In genomic region chr10:68720887-68721400, GRCm38 (mm10) we compare ENCODE assay signal across 14 mouse cellular contexts. TPM values are rescaled to one million over a fixed set of nuclear protein-coding genes. Genes with fewer than 3 reads are reported as not detected.
A peak's percentile ranks its signal among the peaks of the same experiment; 100 is the strongest.
DNase-seq lines count a peak whose midpoint lies in the region; ATAC-seq and TF ChIP-seq lines count a peak whose summit lies in the region.
"Had no signal": no experiment of that assay in that cellular context is flagged by ENCODE, and none has a peak within 500 bp of the region (broad histone marks: within the 10 kb centered on the region; RNA-seq: fewer than 3 reads in every experiment).

No protein-coding gene starts in this region.

- H3K36me3 ChIP-seq in hindbrain, postnatal 0 days (ENCODE audit: insufficient read depth, low read length): no peaks in the 10 kb centered on the region
- no peaks in the 10 kb centered on the region for H3K36me3 ChIP-seq in hindbrain, embryonic 11.5 days (ENCODE audit: control insufficient read depth, insufficient read depth, low read length)
- no peaks in the 10 kb centered on the region for H3K36me3 ChIP-seq in heart, embryonic 14.5 days (ENCODE audit: control insufficient read depth, insufficient read depth, low read length)
- no peaks in the 10 kb centered on the region for H3K36me3 ChIP-seq in lung, postnatal 0 days (ENCODE audit: insufficient read depth, low read length)
- no peaks in the 10 kb centered on the region for H3K36me3 ChIP-seq in midbrain, embryonic 13.5 days
- H3K36me3 ChIP-seq in neural tube, embryonic 15.5 days: no peaks in the 10 kb centered on the region
- H3K36me3 ChIP-seq: embryonic facial prominence, embryonic 10.5 days; intestine, embryonic 15.5 days; liver, embryonic 15.5 days had no signal

- H3K4me1 ChIP-seq in hindbrain, postnatal 0 days (ENCODE audit: insufficient read depth, low read length): 0 out of 2 replicates have a peak, but pooled peaks cover 10% of the 10 kb centered on the region
- H3K4me1 ChIP-seq in hindbrain, embryonic 11.5 days (replicated peaks; ENCODE audit: control insufficient read depth, insufficient read depth, low read length): no peaks in the 10 kb centered on the region
- peaks cover 7 to 18% of the 10 kb centered on the region in 2 experiments for H3K4me1 ChIP-seq in heart, embryonic 14.5 days (ENCODE audit: control insufficient read depth in 2 of 2, insufficient read depth in 2 of 2, low read length in 2 of 2)
- H3K4me1 ChIP-seq in lung, postnatal 0 days (ENCODE audit: insufficient read depth, low read depth, low read length): peaks cover 11% of the 10 kb centered on the region; the same call in 1 of the 2 replicates
- H3K4me1 ChIP-seq in midbrain, embryonic 13.5 days (replicated peaks): peaks cover 16% of the 10 kb centered on the region
- peaks cover 24% of the 10 kb centered on the region for H3K4me1 ChIP-seq in neural tube, embryonic 15.5 days
- H3K4me1 ChIP-seq: liver, embryonic 15.5 days had no signal

- no peak overlapping the region for H3K4me3 ChIP-seq in hindbrain, postnatal 0 days (ENCODE audit: low read length)
- H3K4me3 ChIP-seq in hindbrain, embryonic 11.5 days (ENCODE audit: low read depth, low read length): no peak overlapping the region
- no peak overlapping the region for H3K4me3 ChIP-seq in heart, embryonic 14.5 days (ENCODE audit: control insufficient read depth in 1 of 2, insufficient read depth in 1 of 2, low read depth in 1 of 2, low read length in 2 of 2)
- no peak overlapping the region for H3K4me3 ChIP-seq in lung, postnatal 0 days (ENCODE audit: low read depth, low read length)
- no peak overlapping the region for H3K4me3 ChIP-seq in midbrain, embryonic 13.5 days (replicated peaks)
- H3K4me3 ChIP-seq in neural tube, embryonic 15.5 days (replicated peaks): no peak overlapping the region
- H3K4me3 ChIP-seq: embryonic facial prominence, embryonic 10.5 days; forebrain, embryonic 13.5 days; intestine, embryonic 15.5 days; left cerebral cortex, adult 2 months; liver, embryonic 15.5 days had no signal

- ATAC-seq in hindbrain, postnatal 0 days: no peak
- ATAC-seq in hindbrain, embryonic 11.5 days (ENCODE audit: low FRiP score): no peak
- ATAC-seq in heart, embryonic 14.5 days (ENCODE audit: insufficient number of reproducible peaks, insufficient read depth, low FRiP score, low read depth): peak; percentile 54; the same call in 1 of the 2 replicates
- no peak; the same call in 1 of the 2 replicates for ATAC-seq in lung, postnatal 0 days
- no peak for ATAC-seq in midbrain, embryonic 13.5 days
- no peak for ATAC-seq in neural tube, embryonic 15.5 days (ENCODE audit: low FRiP score)
- ATAC-seq: forebrain, embryonic 13.5 days; intestine, embryonic 15.5 days; Patski had no signal

- peak; percentile 16 for DNase-seq in hindbrain, postnatal 0 days (ENCODE audit: low spot score)
- no peak for DNase-seq in hindbrain, embryonic 11.5 days (ENCODE audit: low spot score)
- peak; percentile 65 to 87 for DNase-seq in adrenal gland, adult (ENCODE audit: inconsistent age in 2 of 2, low spot score in 1 of 2)
- peak; percentile 12 for DNase-seq in lung, postnatal 0 days (ENCODE audit: low spot score)
- no peak for DNase-seq in retina, postnatal 1 day

- no peak for TF ChIP-seq EP300 in lung, postnatal 0 days (IDR thresholded peaks at IDR 0.05)

- no peak for TF ChIP-seq CTCF in hindbrain, postnatal 0 days (IDR thresholded peaks at IDR 0.05; ENCODE audit: low read depth)
- no peak for TF ChIP-seq CTCF in lung, postnatal 0 days (IDR thresholded peaks at IDR 0.05)

- 58% methylated on average over 5 of the region's 5 CpGs for WGBS in hindbrain, postnatal 0 days
- WGBS in hindbrain, embryonic 11.5 days: 65% methylated on average over 5 of the region's 5 CpGs
- 7% methylated on average over 5 of the region's 5 CpGs for WGBS in heart, embryonic 14.5 days
- 37% methylated on average over 5 of the region's 5 CpGs for WGBS in lung, postnatal 0 days
- WGBS in midbrain, embryonic 13.5 days: 69% methylated on average over 5 of the region's 5 CpGs
- 68% methylated on average over 5 of the region's 5 CpGs for WGBS in neural tube, embryonic 15.5 days

- no peak overlapping the region for H3K4me2 ChIP-seq in hindbrain, postnatal 0 days (ENCODE audit: low read depth, low read length)
- no peak overlapping the region for H3K4me2 ChIP-seq in hindbrain, embryonic 11.5 days (replicated peaks; ENCODE audit: low read depth, low read length)
- H3K4me2 ChIP-seq in heart, embryonic 14.5 days (ENCODE audit: low read length): no peak overlapping the region
- H3K4me2 ChIP-seq in lung, postnatal 0 days (replicated peaks; ENCODE audit: low read depth, low read length): no peak overlapping the region
- H3K4me2 ChIP-seq in midbrain, embryonic 13.5 days (replicated peaks): no peak overlapping the region
- no peak overlapping the region for H3K4me2 ChIP-seq in neural tube, embryonic 15.5 days
- H3K4me2 ChIP-seq: forebrain, embryonic 13.5 days; intestine, embryonic 15.5 days; liver, embryonic 15.5 days had no signal

- H3K27ac ChIP-seq in hindbrain, postnatal 0 days: no peak overlapping the region
- H3K27ac ChIP-seq in hindbrain, embryonic 11.5 days (ENCODE audit: low read depth, low read length): no peak overlapping the region
- H3K27ac ChIP-seq in heart, embryonic 14.5 days (replicated peaks in 1 of 2; ENCODE audit: control insufficient read depth in 1 of 2, insufficient read depth in 1 of 2, low read depth in 2 of 2, low read length in 2 of 2): no peak overlapping the region
- H3K27ac ChIP-seq in lung, postnatal 0 days (ENCODE audit: low read length): no peak overlapping the region
- H3K27ac ChIP-seq in midbrain, embryonic 13.5 days: no peak overlapping the region
- H3K27ac ChIP-seq in neural tube, embryonic 15.5 days (replicated peaks): no peak overlapping the region
- H3K27ac ChIP-seq: embryonic facial prominence, embryonic 10.5 days; forebrain, embryonic 13.5 days; intestine, embryonic 15.5 days; left cerebral cortex, adult 2 months; liver, embryonic 15.5 days had no signal

- no peaks in the 10 kb centered on the region for H3K9me3 ChIP-seq in hindbrain, postnatal 0 days (ENCODE audit: low read length)
- no peaks in the 10 kb centered on the region for H3K9me3 ChIP-seq in hindbrain, embryonic 11.5 days (ENCODE audit: control insufficient read depth, low read length)
- H3K9me3 ChIP-seq in heart, embryonic 14.5 days (ENCODE audit: control insufficient read depth, low read length): no peaks in the 10 kb centered on the region
- no peaks in the 10 kb centered on the region for H3K9me3 ChIP-seq in lung, postnatal 0 days (ENCODE audit: low read length)
- no peaks in the 10 kb centered on the region for H3K9me3 ChIP-seq in midbrain, embryonic 13.5 days
- H3K9me3 ChIP-seq in neural tube, embryonic 15.5 days (replicated peaks): no peaks in the 10 kb centered on the region
- H3K9me3 ChIP-seq: embryonic facial prominence, embryonic 10.5 days; forebrain, embryonic 13.5 days; intestine, embryonic 15.5 days; liver, embryonic 15.5 days had no signal

- no peak overlapping the region for H3K9ac ChIP-seq in hindbrain, postnatal 0 days (replicated peaks; ENCODE audit: low read length)
- H3K9ac ChIP-seq in hindbrain, embryonic 11.5 days (ENCODE audit: low read depth, low read length): no peak overlapping the region
- no peak overlapping the region for H3K9ac ChIP-seq in heart, embryonic 14.5 days (ENCODE audit: low read length)
- H3K9ac ChIP-seq in lung, postnatal 0 days (replicated peaks; ENCODE audit: low read depth): no peak overlapping the region
- H3K9ac ChIP-seq in midbrain, embryonic 13.5 days (replicated peaks): no peak overlapping the region
- H3K9ac ChIP-seq in neural tube, embryonic 15.5 days (replicated peaks): no peak overlapping the region
- H3K9ac ChIP-seq: forebrain, embryonic 13.5 days; intestine, embryonic 15.5 days; liver, embryonic 15.5 days had no signal

- no peaks in the 10 kb centered on the region for H3K27me3 ChIP-seq in hindbrain, postnatal 0 days (ENCODE audit: insufficient read depth, low read length)
- H3K27me3 ChIP-seq in hindbrain, embryonic 11.5 days (ENCODE audit: control insufficient read depth, insufficient read depth, low read length): peaks cover 2% of the 10 kb centered on the region; the same call in 1 of the 2 replicates
- H3K27me3 ChIP-seq in heart, embryonic 14.5 days (ENCODE audit: control insufficient read depth, insufficient read depth, low read length): peaks cover 7% of the 10 kb centered on the region; the same call in 1 of the 2 replicates
- no peaks in the 10 kb centered on the region for H3K27me3 ChIP-seq in lung, postnatal 0 days (replicated peaks; ENCODE audit: insufficient read depth, low read length)
- H3K27me3 ChIP-seq in midbrain, embryonic 13.5 days: peaks cover 28% of the 10 kb centered on the region
- no peaks in the 10 kb centered on the region; the same call in none of the 2 replicates for H3K27me3 ChIP-seq in neural tube, embryonic 15.5 days (replicated peaks)
- H3K27me3 ChIP-seq: Patski had no signal

RNA-seq across cellular contexts. Expression of gene Tmem26, which starts 2.5 kb away (rescaled TPM):
- 6.6 and 6.8 TPM in 2 replicates for total RNA-seq in hindbrain, postnatal 0 days (2014; rRNA removed)
- polyA plus RNA-seq in hindbrain, postnatal 0 days (2015; fragmentation: Nextera tagmentation; extraction: Ambion mirVana): 4.7 and 5.0 TPM in 2 replicates
- polyA plus RNA-seq in hindbrain, embryonic 11.5 days (2014; fragmentation: Nextera tagmentation; extraction: Ambion mirVana): 6.8 and 8.2 TPM in 2 replicates
- 3.5 and 5.6 TPM in 2 replicates for polyA plus RNA-seq in heart, embryonic 14.5 days (2014; fragmentation: Nextera tagmentation; extraction: Ambion mirVana)
- 3.0 and 3.4 TPM in 2 replicates for polyA plus RNA-seq in lung, postnatal 0 days (2015; fragmentation: Nextera tagmentation; extraction: Ambion mirVana)
- 2.7 and 3.0 TPM in 2 replicates for polyA plus RNA-seq in midbrain, embryonic 13.5 days (2015; fragmentation: Nextera tagmentation; extraction: Ambion mirVana)
- 5.8 and 5.9 TPM in 2 replicates for polyA plus RNA-seq in neural tube, embryonic 15.5 days (2015; fragmentation: Nextera tagmentation; extraction: Ambion mirVana)
- polyA plus RNA-seq: Patski had no signal

Comparison
In these comparisons a context has a peak if more than half of its experiments do, and no peak if none do; other contexts are left out.
1. DNase-seq: peak in hindbrain, postnatal 0 days (single experiment), adrenal gland, adult (2 of 2) and lung, postnatal 0 days (single experiment); none in hindbrain, embryonic 11.5 days (single experiment) and retina, postnatal 1 day (single experiment).